Mouse (Mus musculus) liver, embryonic 14.5 days (tissue): ENCODE measurements around the gene Apod. TPM values are rescaled to one million over a fixed set of nuclear protein-coding genes. Genes with fewer than 3 reads are reported as not detected.

Source experiments
- ATAC-seq: fragments of 200-750 bp; cut with Nextera tagmentation; 2 replicates; pipeline ENCODE4 v1.8.0; 2017; ENCODE audit warnings: moderate number of reproducible peaks, mild to moderate bottlenecking, moderate library complexity; ENCODE audit not compliant: insufficient read depth
- DNase-seq, 3 experiments: peaks; one replicate each; pipeline ENCODE4 v3.0.0-alpha.2; 2012 to 2013; ENCODE audit warnings: low read depth in 3 of 3, low spot score in 3 of 3
- H3K27ac ChIP-seq: fragments of 300-500 bp; sonication (generic); 2 replicates; pipeline ENCODE4 v1.5.1; 2014; ENCODE audit warnings: moderate library complexity, mild to moderate bottlenecking, control low read depth, inconsistent platforms
- H3K27me3 ChIP-seq: fragments of 300-500 bp; sonication (generic); 2 replicates; pipeline ENCODE4 v1.6.1; 2014; ENCODE audit warnings: mild to moderate bottlenecking, low read length, moderate library complexity; ENCODE audit not compliant: control insufficient read depth, insufficient read depth
- H3K36me3 ChIP-seq: fragments of 300-500 bp; sonication (generic); replicated peaks from 2 replicates; pipeline ENCODE4 v1.6.1; 2014; ENCODE audit warnings: low read depth; ENCODE audit not compliant: control insufficient read depth, insufficient read depth
- H3K4me1 ChIP-seq, 2 experiments: fragments of 200-500 bp in 1 of 2; fragments of 300-500 bp in 1 of 2; sonication (generic) in 1 of 2; replicated peaks; 2 replicates each; pipeline ENCODE4 v1.6.1; 2012 to 2014; ENCODE audit warnings: antibody characterized with exemption in 1 of 2, inconsistent platforms in 1 of 2, low read length in 1 of 2; ENCODE audit not compliant: control insufficient read depth in 2 of 2, insufficient read depth in 2 of 2
- H3K4me2 ChIP-seq: fragments of 300-500 bp; sonication (generic); 2 replicates; pipeline ENCODE4 v1.6.1; 2014; ENCODE audit warnings: low read depth, mild to moderate bottlenecking, control low read depth, moderate library complexity
- H3K4me3 ChIP-seq, 2 experiments: fragments of 200-500 bp in 1 of 2; fragments of 300-500 bp in 1 of 2; sonication (generic) in 1 of 2; 2 replicates each; pipeline ENCODE4 v1.5.1; 2012 to 2014; ENCODE audit warnings: low read depth in 2 of 2, low read length in 2 of 2, mild to moderate bottlenecking in 2 of 2, control low read depth in 1 of 2, inconsistent platforms in 1 of 2, moderate library complexity in 1 of 2; ENCODE audit not compliant: insufficient read depth in 1 of 2
- H3K9ac ChIP-seq: fragments of 300-500 bp; sonication (generic); replicated peaks from 2 replicates; pipeline ENCODE4 v1.6.1; 2014; ENCODE audit warnings: mild to moderate bottlenecking, control low read depth, moderate library complexity
- H3K9me3 ChIP-seq: fragments of 300-500 bp; sonication (generic); 2 replicates; pipeline ENCODE4 v1.6.1; 2016; ENCODE audit warnings: low read length, mixed read lengths; ENCODE audit not compliant: control insufficient read depth
- CTCF ChIP-seq: IDR thresholded peaks from 2 replicates; pipeline ENCODE4 v1.5.1; 2016; ENCODE audit warnings: antibody characterized with exemption, low read depth, control low read depth
- EP300 ChIP-seq: IDR thresholded peaks from 2 replicates; pipeline ENCODE4 v1.6.1; 2016; ENCODE audit warnings: antibody characterized with exemption, low read depth
- WGBS: fragments of 180-500 bp; shearing (Covaris S2); extraction: QIAGEN DNeasy Blood & Tissue Kit; methylation state at CpG from one replicate; pipeline ENCODE4 v1.1.7; 2014; ENCODE audit not compliant: insufficient replicate concordance; 5-methylcytosine and 5-hydroxymethylcytosine counted together
- polyA plus RNA-seq, 2 experiments: library from polyadenylated mRNA; depleted of rRNA in 1 of 2; stranded (reverse) in 1 of 2; unstranded in 1 of 2; fragments of >200 nt; fragmentation: Nextera tagmentation in 1 of 2; extraction: Ambion mirVana in 1 of 2; gene quantifications; 2 replicates each; pipeline versions ENCODE4 v1.2.1 to v1.2.3; 2012 to 2014

Apod gene
- polyA plus RNA-seq (2012; rRNA removed) (0.11 TPM in 1 of 2 replicates, not detected in the other), polyA plus RNA-seq (2014; fragmentation: Nextera tagmentation; extraction: Ambion mirVana) (not detected in 2 replicates)

DNA sequence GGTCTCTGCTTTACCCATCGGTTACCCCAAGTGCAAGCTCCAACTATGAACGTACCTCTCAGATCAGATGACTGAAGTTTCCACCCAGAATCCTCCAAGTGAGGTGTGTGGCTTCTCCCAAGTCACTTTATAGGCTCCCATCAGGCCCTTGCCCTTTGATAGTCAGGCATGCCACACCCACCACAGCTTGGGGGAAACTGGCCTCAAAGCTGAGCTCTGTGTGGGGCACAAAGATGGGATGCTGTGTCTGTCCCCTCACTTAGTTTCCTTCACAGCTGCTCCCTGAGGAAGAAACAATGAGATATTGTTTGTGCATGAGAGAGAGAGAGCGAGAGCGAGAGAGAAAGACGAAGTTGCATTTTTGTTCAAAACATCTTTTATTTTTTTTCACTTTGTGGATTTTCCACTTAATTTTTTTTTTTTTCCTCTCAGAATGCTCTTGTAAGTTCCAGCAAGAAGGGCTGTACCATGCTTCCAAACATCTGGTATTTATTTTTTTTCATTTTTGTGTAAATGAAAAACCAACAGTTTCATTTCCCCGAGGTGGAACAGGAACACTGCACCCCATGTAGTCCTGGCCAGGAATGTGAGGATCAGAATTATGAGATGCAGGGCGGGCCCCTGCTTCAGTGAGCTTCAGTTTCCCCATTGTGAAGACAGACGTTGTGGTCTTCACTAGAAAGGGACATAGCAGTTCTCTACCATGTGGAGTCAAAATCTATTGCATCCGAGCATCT is at the start of gene Apod:
TSS of gene Apod (minus strand) at position 312 of the 737 bp plus-strand sequence.
- Histone ChIP-seq H3K4me2 (no peak within 1 kb of the TSS), H3K4me1 (no peaks in the 10 kb centered on the region), H3K27ac (no peak within 1 kb of the TSS), H3K36me3 (no peaks in the 10 kb centered on the region), H3K27me3 (no peaks in the 10 kb centered on the region), H3K9ac (no peak within 1 kb of the TSS), H3K4me3 (no peak within 1 kb of the TSS), H3K9me3 (no peaks in the 10 kb centered on the region)
- DNase-seq (no peak), ATAC-seq (no peak)
- no peak for TF ChIP-seq EP300
- WGBS: 53% methylated on average over 9 of the region's 9 CpGs

DNA sequence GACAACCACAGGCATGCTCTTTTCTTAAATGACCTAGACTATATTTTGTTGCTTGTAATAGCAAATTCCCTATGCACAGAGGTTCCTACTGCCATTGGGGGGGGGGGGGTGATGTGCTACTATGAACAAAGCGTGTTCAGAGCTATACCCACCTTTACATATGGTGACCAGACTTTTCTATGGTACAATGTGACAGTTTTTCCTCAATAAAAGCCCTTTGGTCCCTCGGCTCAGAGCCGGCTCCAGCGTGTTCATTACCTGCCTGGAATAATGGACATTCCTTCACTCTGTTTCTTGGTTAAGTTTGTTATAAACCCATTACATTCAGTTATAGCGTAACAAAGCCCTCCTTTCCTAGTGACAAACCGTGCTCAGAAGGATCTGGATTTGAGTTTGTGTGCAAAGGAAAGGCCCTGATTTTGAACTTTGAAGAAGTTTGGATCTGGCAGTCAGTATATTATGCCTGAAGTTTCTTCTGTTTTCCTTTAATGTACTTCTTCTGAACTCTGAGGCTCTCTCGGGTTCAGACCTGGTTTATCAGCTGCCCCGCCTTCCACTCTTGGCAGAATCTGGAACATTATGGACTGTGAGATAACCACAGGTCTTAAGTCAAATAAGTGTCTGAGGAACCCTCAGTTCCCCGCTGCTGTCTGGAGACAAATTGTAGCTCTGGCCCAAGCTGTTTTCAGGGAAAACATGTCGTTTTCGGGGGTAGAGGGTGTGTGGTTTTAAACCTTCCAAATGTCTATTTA is 49.3 kb upstream of the Apod start:
- Histone ChIP-seq H3K9me3 (no peaks in the 10 kb centered on the region), H3K9ac (no peak overlapping the region), H3K36me3 (no peaks in the 10 kb centered on the region), H3K27ac (no peak overlapping the region), H3K27me3 (no peaks in the 10 kb centered on the region), H3K4me1 (peaks cover 7 to 23% of the 10 kb centered on the region in 2 experiments; a peak in 3 of 4 replicates), H3K4me3 (no peak overlapping the region), H3K4me2 (peak overlapping the region; percentile 18; the same call in 1 of the 2 replicates)
- ATAC-seq (no peak), DNase-seq (peak in 2 of 3 experiments; percentile 30 to 42)
- 45% methylated on average over 11 of the region's 11 CpGs for WGBS
- TF ChIP-seq EP300 (0 out of 2 replicates have a peak, but pooled peaks have one; percentile 16), CTCF (no peak)

DNA sequence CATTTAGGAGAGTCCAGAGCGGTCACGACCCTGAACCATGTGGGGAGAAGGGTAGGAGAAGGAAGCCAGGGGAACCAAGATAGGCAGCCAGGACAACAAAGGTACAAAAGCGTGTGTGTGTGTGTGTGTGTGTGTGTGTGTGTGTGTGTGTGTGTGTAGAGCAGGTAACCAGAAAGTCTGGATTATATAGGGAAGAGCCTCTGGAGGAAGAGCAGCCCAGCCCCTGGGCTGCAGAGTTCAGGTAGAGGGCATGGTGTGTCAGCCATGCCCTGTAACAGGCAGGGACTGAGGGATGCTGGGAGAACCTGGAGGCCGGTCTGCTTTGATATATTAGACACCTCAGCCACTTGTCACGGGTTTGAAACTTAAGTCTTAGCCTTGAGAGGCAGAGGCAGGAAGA is 44.9 kb upstream of the Apod start:
- H3K4me2 ChIP-seq: no peak overlapping the region
- DNase-seq (no peak), ATAC-seq (no peak)
- no peak overlapping the region for H3K9ac ChIP-seq
- TF ChIP-seq CTCF: no peak
- TF ChIP-seq EP300: no peak
- no peaks in the 10 kb centered on the region for H3K9me3 ChIP-seq
- no peak overlapping the region for H3K4me3 ChIP-seq
- WGBS: 45% methylated on average over 5 of the region's 5 CpGs
- peaks cover 7 to 20% of the 10 kb centered on the region in 2 experiments; a peak in 3 of 4 replicates for H3K4me1 ChIP-seq
- H3K27me3 ChIP-seq: no peaks in the 10 kb centered on the region
- no peaks in the 10 kb centered on the region for H3K36me3 ChIP-seq
- no peak overlapping the region for H3K27ac ChIP-seq

DNA sequence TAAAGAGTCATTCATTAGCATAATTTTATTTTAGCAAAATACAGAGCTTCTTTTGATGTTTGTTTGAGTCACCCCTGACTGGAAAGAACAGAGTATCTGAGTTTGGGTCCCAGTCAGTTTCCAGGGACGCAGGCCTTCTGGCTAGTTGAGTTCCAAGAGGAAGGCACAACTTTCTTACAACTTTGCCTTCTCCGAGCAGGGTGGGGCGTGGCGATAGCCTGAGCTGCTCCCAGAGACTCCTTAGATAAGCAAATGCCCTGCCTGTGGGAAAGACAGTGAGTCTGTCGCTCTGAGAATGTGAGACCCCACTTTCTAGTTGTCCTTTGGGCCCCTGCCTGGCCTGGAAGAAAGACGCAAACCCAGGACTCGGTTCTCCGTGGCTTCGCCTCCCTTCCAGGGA is 44.4 kb upstream of the Apod start:
- DNase-seq: peak in 1 of 3 experiments; percentile 30
- Histone ChIP-seq H3K4me3 (peak overlapping the region in 1 of 2 experiments; percentile 21; a peak in 2 of 4 replicates), H3K9me3 (no peaks in the 10 kb centered on the region), H3K4me2 (peak overlapping the region; percentile 58), H3K9ac (peak overlapping the region; percentile 13), H3K4me1 (peaks cover 3 to 16% of the 10 kb centered on the region in 2 experiments; a peak in 3 of 4 replicates), H3K36me3 (no peaks in the 10 kb centered on the region), H3K27me3 (no peaks in the 10 kb centered on the region), H3K27ac (no peak overlapping the region)
- no peak for TF ChIP-seq CTCF
- no peak for TF ChIP-seq EP300
- peak; percentile 47; the same call in 1 of the 2 replicates for ATAC-seq
- whole genome bisulfite sequencing: 30% methylated on average over 9 of the region's 9 CpGs

DNA sequence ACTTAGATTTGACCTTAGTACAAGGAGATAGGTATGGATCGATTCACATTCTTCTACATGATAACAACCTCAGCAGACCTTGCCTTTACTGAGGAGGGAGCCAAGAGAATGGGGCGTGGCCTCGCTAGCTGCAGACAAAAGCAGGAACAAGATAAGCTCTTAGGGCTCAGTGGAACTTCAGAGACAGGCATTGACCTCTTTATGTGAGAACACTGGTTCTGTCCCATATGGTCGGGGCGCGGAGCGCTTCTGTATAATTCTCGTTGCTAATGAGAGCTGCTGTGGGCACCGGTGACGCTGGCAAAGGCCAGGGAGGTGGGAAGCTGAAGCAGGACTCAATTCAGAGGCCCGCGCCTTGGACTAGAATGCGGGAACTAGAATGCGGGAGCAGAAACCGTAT is 44.0 kb upstream of the Apod start:
- H3K4me1 ChIP-seq: peaks cover 0 to 12% of the 10 kb centered on the region in 2 experiments; a peak in 3 of 4 replicates
- no peaks in the 10 kb centered on the region for H3K9me3 ChIP-seq
- no peak for TF ChIP-seq EP300
- TF ChIP-seq CTCF: no peak
- peak overlapping the region; percentile 13 for H3K9ac ChIP-seq
- no peaks in the 10 kb centered on the region for H3K27me3 ChIP-seq
- H3K4me3 ChIP-seq: peak overlapping the region in 1 of 2 experiments; percentile 21; a peak in 1 of 4 replicates
- ATAC-seq (no peak; the same call in 1 of the 2 replicates), DNase-seq (no peak)
- H3K27ac ChIP-seq: no peak overlapping the region
- no peaks in the 10 kb centered on the region for H3K36me3 ChIP-seq
- H3K4me2 ChIP-seq: peak overlapping the region; percentile 58
- WGBS: 31% methylated on average over 15 of the region's 15 CpGs
